Mouse (Mus musculus): ENCODE measurements at regions not wholly inside any gene's neighbourhood (a gene's known extent, or its start where the extent isn't known, plus 50 kb on each side); places are given as distances from the start of the nearest gene placed in this dataset.

GRCm38 (mm10) chr3:34465040-34465831 lies 185.0 kb upstream of the Sox2 start:
- no peak for DNase-seq

DNA sequence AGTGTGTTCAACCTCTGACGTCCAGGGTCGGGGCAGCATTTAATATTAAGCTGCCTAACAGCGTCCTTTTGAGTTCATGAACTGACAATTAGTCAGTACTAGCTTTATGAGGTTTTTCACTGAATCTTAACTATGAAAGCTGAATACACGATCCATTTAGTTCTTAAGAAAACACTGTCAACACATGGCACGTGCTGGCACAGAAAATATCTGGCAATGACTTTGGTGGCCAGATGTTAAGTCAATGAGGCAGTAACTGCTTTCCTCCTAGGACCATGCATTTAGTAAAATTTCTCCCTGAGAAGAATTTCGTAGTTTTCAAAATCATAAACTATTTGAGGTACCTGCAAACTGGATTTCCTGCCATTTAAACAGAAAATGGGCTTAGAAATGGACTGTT lies 191.4 kb upstream of the Sox2 start:
- DNase-seq: no peak

- no peak for DNase-seq
Observed at GRCm38 (mm10) chr3:34457821-34458220, 192.4 kb upstream of the Sox2 start.

DNA sequence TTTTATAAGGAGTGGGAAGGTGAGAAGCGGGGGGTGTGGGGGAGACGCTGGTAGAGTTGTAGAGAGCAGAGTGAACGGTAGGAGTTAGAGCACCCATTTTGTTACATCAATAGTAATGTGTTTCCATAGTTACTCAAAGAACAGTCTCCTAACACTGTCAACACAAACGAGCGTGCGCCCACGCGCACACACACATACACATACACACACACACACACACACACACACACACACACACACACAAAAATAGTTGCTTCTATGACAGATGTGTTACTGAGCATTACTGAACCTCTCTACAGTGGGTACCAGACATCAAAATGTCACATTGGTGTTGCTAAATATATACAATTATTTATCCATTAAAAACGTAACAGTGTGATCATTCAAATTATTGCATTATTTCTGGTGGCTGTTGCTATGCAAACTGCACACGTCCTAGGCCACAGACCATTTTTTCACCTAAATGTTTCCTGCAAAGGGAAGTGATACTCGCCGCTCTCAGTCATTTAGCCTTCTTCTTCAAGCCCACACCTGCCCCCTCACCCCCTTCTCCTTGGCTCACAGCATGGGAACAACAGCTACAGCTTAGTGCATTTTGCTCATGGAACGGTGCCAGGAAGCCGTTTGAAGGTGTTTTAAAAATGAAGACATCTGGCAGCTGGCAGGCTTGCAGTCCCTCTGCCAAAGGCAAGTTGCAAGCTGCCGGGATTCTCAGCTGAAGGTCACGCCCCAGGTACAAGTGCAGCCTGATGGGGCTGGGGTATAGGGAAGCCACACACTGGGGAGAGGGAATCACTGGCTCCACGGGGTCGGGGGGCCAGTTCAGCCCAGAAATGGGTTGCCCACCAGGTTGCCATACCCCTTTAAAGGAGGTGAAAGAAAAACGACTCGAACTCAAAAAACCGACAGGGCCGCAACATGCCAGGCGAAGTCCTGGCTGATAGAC lies 193.4 kb upstream of the Sox2 start:
- DNase-seq: peak; percentile 1 to 17

GRCm38 (mm10) chr3:34454026-34454624 lies 196.1 kb upstream of the Sox2 start:
- no peak for DNase-seq

DNA sequence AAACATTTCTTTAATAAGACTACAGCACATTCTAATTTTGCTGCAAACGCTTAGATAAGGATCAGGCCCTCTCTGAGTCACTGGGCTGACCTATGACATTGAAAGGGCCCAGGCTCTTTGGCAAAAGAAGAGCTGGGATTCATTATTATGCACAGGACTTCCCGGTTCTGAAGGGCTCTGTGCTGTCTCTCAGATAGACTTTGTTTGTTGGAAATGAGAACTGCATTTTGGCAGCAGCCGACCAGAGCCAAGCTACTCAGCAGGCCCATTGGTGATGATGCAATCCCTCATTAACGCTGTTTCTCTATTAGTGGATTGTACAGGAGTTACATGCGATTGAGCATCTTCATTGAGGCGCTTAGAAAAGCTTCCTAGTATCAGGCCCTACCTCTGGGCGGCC lies 204.9 kb upstream of the Sox2 start:
- DNase-seq: no peak

- no peak for DNase-seq
Observed at GRCm38 (mm10) chr3:34444802-34445201, 205.4 kb upstream of the Sox2 start.

DNA sequence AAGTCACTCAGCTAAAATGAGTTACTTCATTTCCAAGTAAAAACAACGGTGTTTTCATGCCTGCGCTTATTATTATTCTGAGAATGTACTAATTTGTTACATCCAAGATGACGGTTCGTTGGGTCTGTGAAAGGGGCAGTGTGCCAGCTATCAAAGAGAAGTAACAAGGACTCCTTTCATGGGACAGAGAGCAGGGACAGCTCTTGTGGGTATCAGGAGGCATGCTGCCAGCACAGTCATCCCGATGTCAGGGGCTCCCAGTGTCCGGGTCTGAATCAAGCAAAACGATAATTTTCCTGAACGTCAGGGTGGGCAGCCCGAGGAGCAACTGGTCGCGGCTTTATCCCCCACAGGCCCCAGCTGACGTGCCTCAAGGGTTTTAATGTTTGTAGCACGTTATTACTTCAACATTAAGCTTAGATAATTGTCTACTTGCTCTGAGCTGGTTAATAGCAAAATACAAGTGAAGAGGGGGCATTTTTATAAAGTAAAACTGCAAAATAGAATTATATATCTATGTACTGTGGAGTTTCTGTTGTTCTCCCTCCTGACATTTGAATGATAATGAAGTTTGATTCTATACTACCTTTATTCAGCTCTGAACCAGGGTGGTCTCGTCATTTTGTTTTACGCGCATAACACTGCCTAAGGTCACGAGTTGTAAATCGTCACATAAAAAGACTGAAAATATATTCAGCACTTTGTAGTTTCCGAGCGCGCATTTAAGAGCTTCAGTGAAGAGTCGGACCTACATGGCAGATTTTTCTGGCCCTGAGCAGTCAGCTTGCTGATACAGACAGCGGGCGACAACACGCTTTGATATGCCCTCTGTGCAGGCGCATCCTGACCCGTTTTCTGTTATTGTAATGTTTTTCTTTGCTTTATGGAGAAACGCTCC lies 206.2 kb upstream of the Sox2 start:
- peak in 1 of 2 experiments; percentile 4 for DNase-seq

- no peak for DNase-seq
Observed at GRCm38 (mm10) chr3:34443307-34443706, 206.9 kb upstream of the Sox2 start.

DNA sequence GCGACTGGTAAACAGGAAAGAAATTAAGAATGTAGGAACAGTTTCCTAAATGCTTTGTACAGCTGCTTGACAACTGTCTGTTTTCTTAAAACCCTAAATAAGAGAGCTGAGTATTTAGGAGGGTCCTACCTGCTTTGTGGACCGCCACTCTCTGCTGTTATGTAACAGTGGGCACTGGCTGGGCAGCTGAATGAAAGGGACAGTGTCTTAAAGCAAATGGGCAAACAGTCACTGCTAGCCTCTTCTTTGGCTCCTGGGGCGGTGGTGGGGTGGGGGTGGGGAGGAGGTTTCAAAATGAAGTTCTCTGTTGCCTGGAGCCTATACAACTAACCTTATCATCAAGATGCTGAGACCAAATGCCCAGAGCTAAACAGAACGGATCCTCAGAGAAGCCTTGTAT lies 208.4 kb upstream of the Sox2 start:
- no peak for DNase-seq

DNA sequence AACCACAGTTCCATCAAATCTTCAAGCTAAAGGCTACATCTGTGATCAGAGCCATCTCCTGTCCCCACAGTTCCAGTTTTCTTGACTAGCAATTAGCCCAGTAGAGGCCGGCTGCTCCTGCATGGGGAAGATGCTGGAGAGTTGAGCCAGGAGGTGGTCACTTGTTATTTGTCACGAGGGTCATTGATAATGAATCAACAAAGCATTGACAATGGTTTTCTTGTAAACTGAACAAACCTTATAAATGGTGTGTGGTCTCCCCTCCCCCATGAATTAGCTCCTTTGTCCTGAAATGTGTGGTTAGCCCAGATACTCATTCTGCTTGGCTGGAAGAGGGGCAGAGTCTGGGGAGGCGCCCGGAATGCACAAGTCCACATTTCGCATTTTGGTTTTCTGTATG lies 208.9 kb upstream of the Sox2 start:
- no peak for DNase-seq

GRCm38 (mm10) chr3:34434901-34435300 lies 215.3 kb upstream of the Sox2 start:
- no peak for DNase-seq

DNA sequence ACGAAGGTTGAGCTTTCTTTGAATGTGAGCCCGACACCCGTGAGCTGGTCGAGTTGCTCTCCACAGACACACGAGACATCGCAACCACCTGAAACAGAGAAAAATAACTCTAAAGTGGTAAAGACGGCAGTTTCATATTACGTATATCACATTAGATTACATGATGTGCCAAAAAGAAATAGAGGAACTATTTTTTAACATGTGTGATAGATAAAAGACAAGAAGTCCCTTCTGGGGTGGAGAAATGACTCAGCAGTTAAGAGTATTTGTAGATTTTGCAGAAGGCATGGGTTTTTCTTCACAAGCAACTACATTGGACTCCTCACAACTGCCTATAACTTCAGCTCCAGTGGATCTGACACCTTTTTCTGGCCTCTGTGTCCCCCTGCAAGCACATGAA lies 222.2 kb upstream of the Sox2 start:
- no peak for DNase-seq

DNA sequence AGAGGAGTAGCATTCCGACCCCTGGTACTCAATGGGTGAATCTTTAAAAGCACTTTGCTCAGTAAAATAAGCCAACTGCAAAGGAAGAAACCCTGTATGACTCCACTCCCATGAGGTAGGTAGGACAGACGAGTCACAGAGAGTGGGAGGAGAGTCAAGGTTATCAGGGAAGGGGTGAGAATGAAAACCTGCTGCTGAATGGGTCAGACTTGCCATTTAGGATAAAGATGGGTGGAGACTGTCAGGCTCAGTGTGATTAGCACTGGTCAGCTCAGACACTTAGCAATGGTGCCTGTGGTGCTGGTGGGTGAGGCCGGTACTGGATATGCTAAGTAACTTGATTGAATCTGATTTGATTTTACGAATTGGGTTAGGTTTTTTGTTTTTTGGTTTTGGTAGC lies 222.7 kb upstream of the Sox2 start:
- no peak for DNase-seq

- no peak for DNase-seq
Observed at GRCm38 (mm10) chr3:34426955-34427354, 223.2 kb upstream of the Sox2 start.

DNA sequence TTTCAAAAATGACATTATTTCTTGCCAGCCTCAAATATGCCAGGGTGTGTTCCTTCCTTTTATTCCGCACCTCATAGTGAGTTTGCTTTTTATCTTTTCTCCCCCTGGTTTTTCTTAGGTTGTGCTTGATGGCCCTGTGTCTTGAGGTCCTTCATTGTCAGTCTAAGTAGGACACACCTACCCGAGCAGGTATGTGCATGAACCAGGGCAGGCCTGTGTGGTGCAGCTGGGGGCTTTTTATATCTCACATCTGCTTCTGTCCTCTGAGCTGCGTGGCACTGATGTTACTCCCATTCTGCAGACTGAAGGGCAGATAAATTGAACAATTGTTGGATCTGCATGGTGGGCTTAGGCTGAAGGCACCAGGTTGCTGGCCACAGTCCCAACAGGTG lies 238.3 kb upstream of the Sox2 start:
- no peak for DNase-seq

GRCm38 (mm10) chr3:34411142-34411914 lies 238.9 kb upstream of the Sox2 start:
- DNase-seq: no peak

DNA sequence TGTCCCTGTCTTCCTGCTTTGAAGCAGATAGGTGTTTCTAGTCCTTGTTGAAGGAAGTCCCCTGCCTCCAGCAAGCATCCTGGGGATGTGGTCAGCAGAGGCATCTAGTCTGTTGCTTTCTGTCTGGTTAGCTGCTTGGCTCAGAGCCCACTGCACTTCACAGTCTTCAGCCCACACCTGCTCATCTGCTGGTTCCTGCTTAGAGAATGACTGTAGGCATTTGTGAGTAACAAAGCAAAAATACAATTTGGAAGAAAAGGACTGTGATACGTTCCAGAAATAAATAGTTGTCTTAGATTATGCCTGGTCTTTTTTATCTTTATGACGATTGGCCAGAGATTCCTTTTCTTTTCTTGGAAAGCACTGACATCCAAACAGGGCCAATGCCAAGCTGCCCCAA lies 246.6 kb upstream of the Sox2 start:
- DNase-seq: no peak

DNA sequence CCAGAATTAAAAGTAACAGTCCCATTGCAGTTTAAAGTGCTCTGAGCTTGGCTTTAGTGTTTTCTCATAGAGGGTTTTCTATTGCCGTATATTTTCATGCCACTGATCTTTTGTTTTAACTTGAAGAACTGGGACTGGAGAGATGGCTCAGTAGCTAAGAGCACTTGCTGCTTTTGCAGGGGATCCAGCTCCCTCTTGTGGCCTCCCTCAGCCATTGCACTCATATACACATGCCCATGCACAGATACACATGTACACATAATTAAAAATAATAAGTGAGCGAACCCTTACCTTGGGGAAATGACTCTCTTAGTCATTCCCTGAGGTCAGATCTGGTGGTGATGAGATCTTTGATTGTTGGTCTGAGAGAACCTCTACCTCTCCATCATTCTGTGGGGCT lies 258.9 kb upstream of the Sox2 start:
- no peak for DNase-seq

GRCm38 (mm10) chr3:34384965-34385505 lies 265.2 kb upstream of the Sox2 start:
- no peak for DNase-seq

DNA sequence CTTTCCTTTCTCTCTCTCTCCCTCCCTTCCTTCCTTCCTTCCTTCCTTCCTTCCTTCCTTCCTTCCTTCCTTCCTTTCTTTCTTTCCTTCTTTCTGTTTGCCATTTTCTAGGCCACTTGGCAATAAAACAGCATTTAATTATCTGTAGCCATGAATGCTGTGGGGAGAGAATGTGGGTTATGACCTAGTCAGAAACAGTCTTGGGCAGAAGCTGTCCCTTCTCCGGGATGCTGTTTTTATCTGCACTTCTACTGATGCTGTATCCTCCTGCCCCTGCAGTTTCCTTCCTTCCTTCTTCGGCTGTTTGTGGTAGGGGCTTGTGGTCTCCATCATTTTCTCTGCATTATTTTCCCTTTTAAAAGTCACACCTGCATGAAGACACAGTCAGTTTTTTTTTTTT lies 272.3 kb upstream of the Sox2 start:
- DNase-seq: no peak
